Comparison of ENCODE assay signal across 8 mouse cellular contexts in the genomic region with DNA sequence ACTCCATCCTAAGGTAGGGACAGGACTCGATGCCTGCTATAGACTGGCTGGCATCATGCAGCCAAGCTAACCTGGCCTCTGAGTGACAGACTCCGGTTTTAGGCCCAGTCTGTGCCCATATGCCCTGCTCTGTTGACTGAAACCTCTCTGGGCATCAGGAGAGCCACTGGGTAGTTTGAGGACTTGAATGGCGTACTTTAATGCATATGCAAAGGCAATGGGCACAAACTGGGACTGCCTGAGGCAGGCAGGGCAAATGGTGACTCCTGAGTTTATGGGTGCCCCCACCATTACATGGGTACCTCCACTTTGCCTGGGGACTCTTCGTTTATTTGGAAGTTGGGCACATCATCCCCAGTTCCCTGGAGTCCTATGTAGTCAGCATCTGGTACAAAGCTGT. TPM values are rescaled to one million over a fixed set of nuclear protein-coding genes. Genes with fewer than 3 reads are reported as not detected.
DNase-seq lines count a peak whose midpoint lies in the region; ATAC-seq and TF ChIP-seq lines count a peak whose summit lies in the region.

No protein-coding gene starts in this region.

- no peak for TF ChIP-seq CTCF in ES-Bruce4 (IDR thresholded peaks at IDR 0.05; ENCODE audit: low read depth, low read length)
- TF ChIP-seq CTCF in forebrain, postnatal 0 days (IDR thresholded peaks at IDR 0.05; ENCODE audit: low read depth), result no peak

- H3K79me2 ChIP-seq in macrophage (ENCODE audit: inconsistent target), result peaks cover 51% of the 10 kb centered on the region

- peak overlapping the region; percentile 76 for H3K4me2 ChIP-seq in heart, embryonic 12.5 days
- peak overlapping the region; percentile 89 for H3K4me2 ChIP-seq in forebrain, postnatal 0 days (ENCODE audit: low read depth)

- no peak for TF ChIP-seq EP300 in ES-Bruce4 (IDR thresholded peaks at IDR 0.05; ENCODE audit: insufficient read depth, low read depth, low read length)

- 71% methylated on average over 4 of the region's 4 CpGs for WGBS in heart, embryonic 12.5 days
- WGBS in forebrain, postnatal 0 days, result 65% methylated on average over 4 of the region's 4 CpGs
- WGBS in macrophage (ENCODE audit: missing documents), result 76% methylated on average over 4 of the region's 4 CpGs

- no peak for DNase-seq in heart, adult 9 months (ENCODE audit: low spot score in 2 of 2)
- no peak for DNase-seq in forebrain, postnatal 0 days
- DNase-seq in thymus, postnatal 14 days, result no peak
- DNase-seq in natural killer cell, adult 2 months (ENCODE audit: low spot score in 2 of 2), result no peak

- H3K27me3 ChIP-seq in heart, embryonic 12.5 days (replicated peaks), result no peaks in the 10 kb centered on the region
- H3K27me3 ChIP-seq in ES-Bruce4 (ENCODE audit: control insufficient read depth, insufficient read depth, low read length, poor library complexity, severe bottlenecking), result no peaks in the 10 kb centered on the region
- H3K27me3 ChIP-seq in forebrain, postnatal 0 days (ENCODE audit: insufficient read depth, low read length), result no peaks in the 10 kb centered on the region

- H3K9ac ChIP-seq in heart, embryonic 12.5 days, result peak overlapping the region; percentile 73
- H3K9ac ChIP-seq in ES-Bruce4 (ENCODE audit: low read depth, poor library complexity, severe bottlenecking), result peak overlapping the region; percentile 51; the same call in 1 of the 2 replicates
- peak overlapping the region; percentile 61 for H3K9ac ChIP-seq in forebrain, postnatal 0 days

- H3K4me1 ChIP-seq in heart, embryonic 12.5 days (replicated peaks), result peaks cover 37% of the 10 kb centered on the region
- H3K4me1 ChIP-seq in ES-Bruce4 (ENCODE audit: control insufficient read depth, insufficient read depth, low read length), result peaks cover 5% of the 10 kb centered on the region
- H3K4me1 ChIP-seq in forebrain, postnatal 0 days (ENCODE audit: insufficient read depth), result peaks cover 24% of the 10 kb centered on the region

- H3K36me3 ChIP-seq in heart, embryonic 12.5 days, result peaks cover 4% of the 10 kb centered on the region
- peaks cover 2% of the 10 kb centered on the region for H3K36me3 ChIP-seq in ES-Bruce4 (ENCODE audit: control insufficient read depth, insufficient read depth, low read length, poor library complexity, severe bottlenecking)
- H3K36me3 ChIP-seq in forebrain, postnatal 0 days (ENCODE audit: insufficient read depth), result peaks cover 1% of the 10 kb centered on the region
- peaks cover 2% of the 10 kb centered on the region for H3K36me3 ChIP-seq in macrophage (ENCODE audit: inconsistent target)

- TF ChIP-seq POLR2A in ES-Bruce4 (IDR thresholded peaks at IDR 0.05; ENCODE audit: insufficient read depth, low read length), result no peak

- no peak for ATAC-seq in heart, embryonic 12.5 days (ENCODE audit: insufficient number of reproducible peaks, low FRiP score)
- ATAC-seq in forebrain, postnatal 0 days, result no peak
- no peak for ATAC-seq in CD4-positive, CD25-positive, alpha-beta regulatory T cell, adult 4 months

- H3K4me3 ChIP-seq in heart, embryonic 12.5 days, result peak overlapping the region; percentile 97
- H3K4me3 ChIP-seq in ES-Bruce4 (ENCODE audit: low read depth, low read length) (peak overlapping the region; percentile 22), macrophage (ENCODE audit: inconsistent target) (peak overlapping the region; percentile 86)
- peak overlapping the region; percentile 79 for H3K4me3 ChIP-seq in forebrain, postnatal 0 days (ENCODE audit: low read depth, low read length)

- H3K9me3 ChIP-seq in heart, embryonic 12.5 days (replicated peaks), result no peaks in the 10 kb centered on the region
- H3K9me3 ChIP-seq in ES-Bruce4 (replicated peaks; ENCODE audit: control insufficient read depth, insufficient read depth, low read length, poor library complexity, severe bottlenecking), result no peaks in the 10 kb centered on the region
- no peaks in the 10 kb centered on the region for H3K9me3 ChIP-seq in forebrain, postnatal 0 days (ENCODE audit: low read length)

- peak overlapping the region; percentile 93 for H3K27ac ChIP-seq in heart, embryonic 12.5 days (ENCODE audit: poor library complexity, severe bottlenecking)
- H3K27ac ChIP-seq in ES-Bruce4 (ENCODE audit: insufficient read depth, low read length) (no peak overlapping the region), macrophage (peak overlapping the region; percentile 77)
- no peak overlapping the region for H3K27ac ChIP-seq in forebrain, postnatal 0 days (ENCODE audit: low read depth, low read length)

RNA-seq across cellular contexts. Expression of gene Sec16a, which starts 1.7 kb away (rescaled TPM):
- 22.6 and 24.5 TPM in 2 replicates for polyA plus RNA-seq in heart, embryonic 12.5 days (2016; fragmentation: Nextera tagmentation; extraction: Ambion mirVana)
- polyA plus RNA-seq in ES-Bruce4 (2011; ENCODE audit: insufficient read depth, insufficient read length, low read depth, missing spikeins) (51.5 and 55.5 TPM in 2 replicates), macrophage (2018) (37.5 to 46.9 TPM (median 42.2 TPM) in 3 replicates)
- 52.6 and 65.6 TPM in 2 replicates for total RNA-seq in forebrain, postnatal 0 days (2014; rRNA removed)
- 9.0 and 10.9 TPM in 2 replicates for polyA plus RNA-seq in forebrain, postnatal 0 days (2015; fragmentation: Nextera tagmentation; extraction: Ambion mirVana)
- 100 to 1,000 TPM in 17 of 26 experiments, 10 to 100 TPM in 9; 55.6 to 143 (median 105) TPM for total RNA-seq in macrophage (2018; cell fraction: chromatin; rRNA removed)
- total RNA-seq in macrophage (2018; cell fraction: cytosol; rRNA removed), result 10 to 100 TPM; 35.0 to 58.5 (median 50.0) TPM
- total RNA-seq in macrophage (2018; cell fraction: nucleus; rRNA removed), result 10 to 100 TPM; 44.2 to 98.8 (median 78.8) TPM
- polyA plus RNA-seq in CD4-positive, CD25-positive, alpha-beta regulatory T cell, adult 4 months (2017; shearing (Covaris generic)), result 10 to 100 TPM; 24.8 to 31.7 TPM

RNA-seq across cellular contexts. Expression of gene Inpp5e, which starts 37.7 kb away (rescaled TPM):
- polyA plus RNA-seq in heart, embryonic 12.5 days (2016; fragmentation: Nextera tagmentation; extraction: Ambion mirVana), result 17.7 and 19.1 TPM in 2 replicates
- polyA plus RNA-seq in ES-Bruce4 (2011; ENCODE audit: insufficient read depth, insufficient read length, low read depth, missing spikeins), result 7.3 and 15.3 TPM in 2 replicates
- 24.1 and 26.6 TPM in 2 replicates for total RNA-seq in forebrain, postnatal 0 days (2014; rRNA removed)
- polyA plus RNA-seq in forebrain, postnatal 0 days (2015; fragmentation: Nextera tagmentation; extraction: Ambion mirVana), result 8.9 and 12.6 TPM in 2 replicates
- 10 to 100 TPM; 13.5 to 87.3 (median 47.3) TPM for total RNA-seq in macrophage (2018; cell fraction: chromatin; rRNA removed)
- 10 to 100 TPM in 10 of 26 experiments, 1 to 10 TPM in 16; 4.2 to 12.6 (median 9.4) TPM for total RNA-seq in macrophage (2018; cell fraction: cytosol; rRNA removed)
- total RNA-seq in macrophage (2018; cell fraction: nucleus; rRNA removed), result 10 to 100 TPM in 25 of 26 experiments, 1 to 10 TPM in 1; 8.8 to 57.6 (median 25.2) TPM
- polyA plus RNA-seq in macrophage (2018), result 7.1 to 9.4 TPM (median 9.3 TPM) in 3 replicates
- polyA plus RNA-seq in CD4-positive, CD25-positive, alpha-beta regulatory T cell, adult 4 months (2017; shearing (Covaris generic)), result 10 to 100 TPM in 1 of 2 experiments, 1 to 10 TPM in 1; 9.7 to 17.9 TPM

RNA-seq across cellular contexts. Expression of gene Pmpca, which starts 57.5 kb away (rescaled TPM):
- polyA plus RNA-seq in heart, embryonic 12.5 days (2016; fragmentation: Nextera tagmentation; extraction: Ambion mirVana), result 142 and 145 TPM in 2 replicates
- polyA plus RNA-seq in ES-Bruce4 (2011; ENCODE audit: insufficient read depth, insufficient read length, low read depth, missing spikeins) (161 and 167 TPM in 2 replicates), macrophage (2018) (35.0 to 66.1 TPM (median 49.1 TPM) in 3 replicates)
- 66.0 and 74.3 TPM in 2 replicates for total RNA-seq in forebrain, postnatal 0 days (2014; rRNA removed)
- 76.1 and 85.7 TPM in 2 replicates for polyA plus RNA-seq in forebrain, postnatal 0 days (2015; fragmentation: Nextera tagmentation; extraction: Ambion mirVana)
- 100 to 1,000 TPM in 21 of 26 experiments, 10 to 100 TPM in 5; 66.6 to 178 (median 118) TPM for total RNA-seq in macrophage (2018; cell fraction: chromatin; rRNA removed)
- 10 to 100 TPM; 40.1 to 56.4 (median 46.8) TPM for total RNA-seq in macrophage (2018; cell fraction: cytosol; rRNA removed)
- total RNA-seq in macrophage (2018; cell fraction: nucleus; rRNA removed), result 100 to 1,000 TPM in 2 of 26 experiments, 10 to 100 TPM in 24; 52.7 to 111 (median 73.5) TPM
- polyA plus RNA-seq in CD4-positive, CD25-positive, alpha-beta regulatory T cell, adult 4 months (2017; shearing (Covaris generic)), result 100 to 1,000 TPM in 1 of 2 experiments, 10 to 100 TPM in 1; 84.7 to 128 TPM

RNA-seq across cellular contexts. Expression of gene Entr1, which starts 57.6 kb away (rescaled TPM):
- 91.7 and 95.5 TPM in 2 replicates for polyA plus RNA-seq in heart, embryonic 12.5 days (2016; fragmentation: Nextera tagmentation; extraction: Ambion mirVana)
- polyA plus RNA-seq in ES-Bruce4 (2011; ENCODE audit: insufficient read depth, insufficient read length, low read depth, missing spikeins) (68.4 and 83.0 TPM in 2 replicates), macrophage (2018) (47.5 to 55.2 TPM (median 47.7 TPM) in 3 replicates)
- total RNA-seq in forebrain, postnatal 0 days (2014; rRNA removed), result 160 and 179 TPM in 2 replicates
- 146 and 152 TPM in 2 replicates for polyA plus RNA-seq in forebrain, postnatal 0 days (2015; fragmentation: Nextera tagmentation; extraction: Ambion mirVana)
- 100 to 1,000 TPM in 22 of 26 experiments, 10 to 100 TPM in 4; 68.8 to 214 (median 137) TPM for total RNA-seq in macrophage (2018; cell fraction: chromatin; rRNA removed)
- 10 to 100 TPM; 41.2 to 59.4 (median 47.3) TPM for total RNA-seq in macrophage (2018; cell fraction: cytosol; rRNA removed)
- 100 to 1,000 TPM in 15 of 26 experiments, 10 to 100 TPM in 11; 66.5 to 188 (median 107) TPM for total RNA-seq in macrophage (2018; cell fraction: nucleus; rRNA removed)
- 10 to 100 TPM; 38.2 to 38.9 TPM for polyA plus RNA-seq in CD4-positive, CD25-positive, alpha-beta regulatory T cell, adult 4 months (2017; shearing (Covaris generic))

Comparison
In these comparisons a context has a peak if more than half of its experiments do, and no peak if none do; other contexts are left out.
1. H3K27ac ChIP-seq: peak in heart, embryonic 12.5 days (single experiment) and macrophage (single experiment); none in ES-Bruce4 (single experiment) and forebrain, postnatal 0 days (single experiment).
2. H3K4me3 ChIP-seq: peak in every context shown above with its lines; median percentile 97 in heart, embryonic 12.5 days; 86 in macrophage; 79 in forebrain, postnatal 0 days; 22 in ES-Bruce4.
3. Peak in every context shown above with its lines, with median percentiles within 50 percentile points of each other: H3K9ac ChIP-seq.